Mouse (Mus musculus) right cerebral cortex, postnatal 4 days (tissue): ENCODE results near the gene Kcnma1.

Source experiments
- DNase-seq: peaks from one replicate; pipeline ENCODE4 v3.0.0-alpha.2; 2022

The Kcnma1 gene

DNA sequence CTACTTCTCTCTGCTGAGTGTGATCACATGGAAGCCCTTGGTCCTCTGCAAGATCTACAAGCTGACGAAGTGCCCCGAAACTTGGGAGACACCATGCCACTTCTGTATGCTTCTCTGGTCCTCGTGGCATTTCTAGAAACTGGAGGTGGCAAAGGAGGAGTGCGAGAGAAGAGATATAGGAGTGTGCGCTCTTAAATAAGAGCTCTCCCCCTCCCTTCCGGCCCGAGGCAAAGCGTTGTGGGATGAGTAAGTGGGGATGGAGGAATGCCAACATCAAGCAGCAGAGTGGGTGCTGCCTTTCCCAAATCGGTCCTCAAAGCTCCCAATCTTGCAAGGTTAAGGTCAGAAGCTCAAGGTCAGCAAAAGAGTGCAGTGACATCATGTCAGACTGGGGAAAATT, 426.8 kb downstream of the Kcnma1 start:
- DNase-seq: no peak

DNA sequence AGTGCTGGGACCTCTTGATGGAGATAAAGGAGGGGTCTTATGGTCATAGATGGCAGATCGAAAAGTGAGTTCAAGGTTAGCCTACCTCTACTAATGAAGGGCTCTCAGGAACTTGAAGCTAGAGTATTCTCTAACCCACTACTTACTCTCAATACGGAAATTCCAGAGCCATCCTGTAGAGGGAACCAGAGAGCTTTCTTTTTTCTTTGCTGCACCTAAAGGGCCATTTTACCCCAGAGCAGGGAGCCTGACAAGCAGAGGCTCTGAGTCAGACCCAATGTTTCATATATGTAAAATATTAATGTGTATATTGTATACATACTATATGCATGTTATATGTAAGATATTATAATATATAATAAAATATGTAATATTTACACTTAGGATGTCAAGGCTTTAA, 431.1 kb downstream of the Kcnma1 start:
- peak; percentile 52 for DNase-seq

DNA sequence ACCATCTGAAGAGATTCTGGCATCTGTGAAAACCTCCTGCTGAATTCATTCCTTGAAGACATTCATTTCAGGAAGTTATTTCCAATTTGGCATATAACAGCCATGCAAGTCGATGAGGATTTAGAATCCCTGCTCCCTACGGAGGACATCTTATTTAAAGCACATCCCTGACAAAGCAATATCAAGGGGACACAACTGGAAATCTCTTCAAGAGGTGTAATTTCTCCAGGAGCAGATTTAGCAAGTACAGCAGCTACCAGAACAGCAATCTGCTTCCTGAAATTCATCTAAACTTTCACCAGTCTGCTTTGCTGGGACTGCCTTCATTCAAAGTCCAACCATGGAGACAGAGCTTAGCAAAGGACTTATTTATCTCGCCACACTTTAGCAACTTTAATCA, 433.0 kb downstream of the Kcnma1 start:
- DNase-seq: no peak

DNA sequence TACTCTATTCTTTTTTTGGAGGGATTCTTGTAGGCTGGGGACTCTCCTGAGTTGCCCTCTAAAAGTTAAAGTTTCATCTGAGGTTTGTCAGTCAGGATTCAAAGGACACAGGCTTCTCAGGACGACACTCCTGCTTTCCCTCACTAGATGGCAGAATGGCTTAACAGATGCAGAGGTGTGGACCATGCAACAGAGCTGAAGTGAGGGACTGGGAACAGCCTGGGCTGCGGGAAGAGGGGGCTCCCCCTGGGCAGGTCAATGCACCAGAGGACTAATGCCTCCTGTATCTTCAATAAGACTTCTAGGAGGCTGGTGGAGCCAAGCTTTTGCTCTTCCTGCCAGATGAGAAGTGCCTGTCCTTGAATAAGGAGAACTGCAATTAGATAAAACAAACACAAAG, 438.3 kb downstream of the Kcnma1 start:
- DNase-seq: peak; percentile 11

DNA sequence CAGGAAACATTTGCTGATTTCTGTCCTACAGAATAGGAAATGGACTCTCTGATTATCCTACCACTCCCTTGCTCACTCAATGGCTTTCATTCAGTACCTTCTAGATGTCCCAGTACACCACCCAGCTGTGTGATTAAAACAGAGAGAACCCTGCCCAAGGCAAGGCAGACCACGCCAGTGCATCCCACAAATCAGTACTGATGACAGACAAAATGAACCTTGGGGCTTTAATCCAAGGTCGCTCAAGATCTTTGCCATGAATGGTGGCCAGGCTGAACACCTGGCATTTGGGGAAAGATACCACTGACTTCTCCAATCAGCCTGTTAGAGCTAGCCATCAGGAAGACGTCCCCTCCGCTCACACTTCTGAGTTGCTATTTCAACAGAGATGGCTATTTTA, 440.2 kb downstream of the Kcnma1 start:
- no peak for DNase-seq

DNA sequence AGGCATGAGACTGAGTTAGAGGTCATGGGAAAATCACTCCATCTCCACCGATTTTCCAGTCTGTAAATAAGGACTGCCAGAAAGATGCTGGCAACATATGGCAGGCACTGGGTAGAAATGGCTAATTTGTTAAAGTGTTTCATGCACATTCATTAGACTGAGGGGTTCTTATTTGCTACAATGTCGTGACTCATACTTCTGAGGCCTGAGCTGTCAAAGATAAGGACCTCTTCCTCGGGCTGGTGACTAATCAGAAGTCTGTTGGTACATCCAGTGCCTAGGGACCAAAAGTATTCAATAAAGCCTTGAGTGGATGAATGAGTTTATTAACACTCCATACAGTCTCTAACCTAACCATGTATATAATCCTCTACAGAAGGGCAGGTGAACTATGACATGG, 440.9 kb downstream of the Kcnma1 start:
- no peak for DNase-seq

DNA sequence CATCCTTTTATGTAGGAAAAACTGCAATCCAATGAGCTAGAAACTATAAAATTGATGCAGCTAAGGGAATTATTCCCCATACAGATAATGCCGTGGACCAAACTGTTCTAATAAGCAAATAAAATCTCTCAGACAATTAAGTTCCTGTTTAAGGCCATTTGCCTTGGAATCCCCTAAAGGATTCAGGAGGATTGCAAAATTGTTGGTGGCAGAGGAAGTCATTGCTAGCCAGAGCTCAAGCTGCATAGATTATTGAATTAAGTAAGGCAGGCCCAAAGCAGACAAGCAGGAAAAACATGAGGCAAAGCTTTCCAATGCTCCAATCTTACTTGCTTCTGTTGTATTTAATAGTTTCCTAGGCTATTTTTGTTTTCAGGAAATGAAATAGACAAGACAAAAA, 441.5 kb downstream of the Kcnma1 start:
- DNase-seq: no peak

DNA sequence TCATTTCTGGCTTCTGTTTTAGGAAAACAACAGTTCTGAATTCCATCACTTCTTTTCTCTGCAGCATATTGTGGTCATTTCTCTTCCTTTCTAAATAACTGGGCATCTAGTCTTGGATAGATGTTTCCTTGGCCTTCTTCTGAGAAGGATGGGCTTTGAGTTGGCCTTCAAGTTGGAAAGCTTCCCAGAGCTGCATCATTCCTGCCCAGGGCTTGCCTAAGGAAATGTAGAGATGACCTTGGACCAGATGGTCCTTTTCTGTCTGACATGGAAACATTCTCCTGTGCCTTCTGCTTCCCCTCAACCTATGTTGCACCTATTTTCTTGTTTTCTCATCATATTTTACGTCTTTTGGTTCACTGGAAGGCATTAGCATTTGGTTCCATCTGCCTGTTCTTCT, 444.0 kb downstream of the Kcnma1 start:
- no peak for DNase-seq

DNA sequence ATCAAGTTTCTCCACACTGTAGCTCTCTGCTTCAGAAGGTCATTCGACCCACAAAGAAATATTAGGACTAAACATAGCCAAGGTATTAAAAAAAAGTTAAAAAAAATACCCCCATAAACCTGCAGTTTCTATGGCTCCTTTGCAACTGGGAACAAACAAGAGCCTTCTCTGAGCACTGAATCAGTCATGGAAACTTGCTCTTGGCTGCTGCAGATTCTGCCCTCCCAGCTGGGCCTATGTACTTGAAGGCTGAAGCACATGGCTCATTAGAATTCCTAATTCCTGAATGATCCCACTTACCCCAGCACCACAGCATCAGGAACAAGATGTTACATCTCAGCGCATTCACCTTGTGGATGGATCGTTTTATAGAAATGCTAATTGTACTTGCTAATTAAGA, 448.4 kb downstream of the Kcnma1 start:
- no peak for DNase-seq

DNA sequence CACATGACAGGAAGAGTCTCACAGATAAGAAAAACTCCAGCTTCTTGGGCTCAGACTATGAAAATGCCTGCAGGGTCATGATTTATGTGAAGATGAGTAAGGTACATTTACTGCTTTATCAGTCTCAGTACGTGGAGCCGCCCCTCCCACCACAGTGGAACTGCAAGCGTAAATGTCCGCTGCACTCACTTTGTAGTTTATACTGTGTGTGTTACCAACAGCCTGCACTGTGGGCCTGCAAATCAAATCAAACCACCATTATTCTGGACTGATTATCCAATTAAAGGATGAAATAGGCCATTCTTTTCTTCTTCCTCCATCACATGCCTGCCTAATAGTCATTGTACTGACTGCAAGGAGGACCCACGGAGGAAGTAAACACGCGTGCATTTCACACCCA, 449.8 kb downstream of the Kcnma1 start:
- DNase-seq: no peak

DNA sequence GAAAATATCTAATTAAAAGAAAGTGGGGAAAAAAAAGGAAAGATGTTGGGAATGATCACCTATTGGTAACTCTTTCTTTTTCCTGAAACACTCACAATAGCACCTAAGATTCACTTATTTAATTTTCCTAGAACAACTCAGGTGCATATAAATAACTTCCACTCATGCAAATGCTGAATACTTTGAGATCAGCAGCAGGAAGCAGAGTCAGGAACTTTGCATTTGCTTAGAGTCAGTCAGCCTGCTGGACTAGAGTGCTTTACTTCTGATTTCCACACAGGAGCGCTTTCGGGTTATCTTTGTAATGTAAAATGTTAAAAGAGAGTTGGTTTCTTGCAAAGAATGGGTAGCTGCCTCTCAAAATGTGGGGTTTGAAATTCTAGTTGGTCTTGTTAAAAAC, 451.1 kb downstream of the Kcnma1 start:
- no peak for DNase-seq

DNA sequence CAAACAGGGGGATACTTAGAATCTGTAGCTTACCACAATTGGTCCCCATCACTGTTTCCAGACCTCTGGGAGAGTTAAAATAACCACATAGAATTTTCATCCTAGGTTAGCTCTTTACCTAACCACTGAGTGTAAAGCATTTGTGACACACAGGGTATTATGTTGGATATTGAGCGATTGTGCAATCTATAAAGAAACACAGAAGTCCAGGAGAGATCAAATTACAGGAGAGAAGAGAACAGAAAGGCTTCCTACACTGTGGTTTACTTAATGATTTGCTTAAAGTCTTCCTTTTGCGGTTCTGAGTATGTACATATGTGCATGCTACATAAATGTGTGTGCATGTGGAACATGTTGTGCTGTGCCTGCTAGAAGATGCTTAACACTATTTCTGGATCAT, 458.6 kb downstream of the Kcnma1 start:
- no peak for DNase-seq

DNA sequence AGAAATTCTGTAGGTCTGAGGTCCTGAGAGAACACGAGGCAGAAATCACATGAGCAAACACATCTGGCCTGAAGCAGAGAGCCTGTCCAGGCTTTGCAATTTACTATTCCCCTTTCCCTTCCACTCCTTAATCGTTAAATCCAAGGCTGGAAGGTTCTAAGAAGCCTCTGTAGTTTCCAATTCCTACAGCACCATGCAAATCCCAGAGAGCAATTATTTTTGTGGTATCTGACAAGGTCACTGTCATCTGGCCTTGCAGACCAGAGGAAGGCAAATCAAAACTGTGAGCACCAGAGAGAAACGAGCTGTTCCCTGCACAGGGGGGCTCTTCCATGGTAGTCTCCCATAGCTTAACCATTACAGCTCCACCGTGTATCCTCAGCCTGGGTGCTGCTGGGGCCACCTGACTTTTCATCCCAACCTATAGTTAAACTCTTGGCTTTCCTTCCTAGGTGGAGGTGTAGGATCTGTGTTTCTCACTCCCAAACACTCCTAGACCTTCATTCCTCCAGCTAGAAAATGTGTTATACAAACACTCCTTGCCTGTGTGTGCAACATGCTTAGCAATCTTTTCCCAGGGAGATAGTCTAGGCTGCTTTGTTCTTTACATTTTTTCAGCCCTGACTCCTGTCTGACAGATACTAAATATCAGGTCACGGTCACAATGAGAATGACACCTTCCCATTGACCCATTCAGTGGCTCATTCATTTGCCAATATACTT, 461.9 kb downstream of the Kcnma1 start:
- DNase-seq: no peak

DNA sequence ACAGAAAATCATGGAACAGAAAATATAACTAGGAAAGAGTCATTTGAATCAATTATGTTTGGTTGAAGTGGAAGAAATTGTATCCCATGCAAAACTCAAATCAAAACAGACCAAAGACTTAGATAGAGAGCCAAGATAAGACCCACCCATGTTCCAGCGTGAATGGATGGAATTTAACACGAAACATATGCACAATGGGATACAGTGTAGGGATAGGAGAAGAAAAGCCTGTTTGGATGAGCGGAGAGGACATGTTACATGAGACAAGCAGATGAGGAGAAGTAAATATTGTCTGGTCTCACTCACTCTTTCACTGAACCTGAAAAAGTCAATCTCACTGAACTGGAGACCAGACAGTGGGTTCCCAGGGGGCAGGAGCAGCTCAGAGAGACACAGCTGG, 463.8 kb downstream of the Kcnma1 start:
- no peak for DNase-seq

DNA sequence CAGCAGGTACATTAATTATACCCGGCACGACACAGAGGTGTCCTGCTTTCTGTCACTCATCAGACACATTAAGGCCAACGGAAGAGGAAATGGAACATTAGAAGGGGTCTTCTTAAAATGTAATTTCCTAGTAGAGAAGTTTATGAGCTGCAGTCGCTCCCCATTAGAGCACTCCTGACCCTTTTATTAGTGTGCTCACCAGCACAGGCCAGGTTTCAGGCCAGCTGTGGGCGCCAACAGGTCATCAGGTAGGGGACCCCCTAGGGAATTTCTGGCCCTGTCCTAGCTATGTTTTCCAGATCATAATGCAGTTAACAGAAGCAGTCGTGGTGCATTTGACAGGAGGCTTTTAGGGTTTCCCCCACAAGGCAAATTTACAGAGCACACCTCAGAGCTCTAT, 472.2 kb downstream of the Kcnma1 start:
- DNase-seq: no peak

DNA sequence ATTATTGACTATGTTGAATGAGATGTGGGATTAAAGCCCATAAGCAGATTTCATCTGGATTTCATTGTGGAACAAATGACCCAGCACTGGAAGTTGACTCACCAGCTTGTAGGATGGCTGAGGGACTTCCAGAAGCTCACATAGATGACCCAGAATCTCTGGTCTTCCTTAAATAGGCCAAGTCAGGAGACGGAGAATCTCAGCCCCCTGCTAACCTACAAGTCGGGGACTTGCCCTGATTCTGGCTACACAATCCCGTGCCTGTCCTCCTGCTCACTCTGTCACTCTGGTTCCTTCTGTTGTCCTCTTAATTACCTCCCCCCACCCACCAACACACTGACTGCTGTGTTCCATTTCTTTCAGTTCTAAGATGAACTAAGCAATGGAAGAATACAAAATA, 474.7 kb downstream of the Kcnma1 start:
- no peak for DNase-seq

DNA sequence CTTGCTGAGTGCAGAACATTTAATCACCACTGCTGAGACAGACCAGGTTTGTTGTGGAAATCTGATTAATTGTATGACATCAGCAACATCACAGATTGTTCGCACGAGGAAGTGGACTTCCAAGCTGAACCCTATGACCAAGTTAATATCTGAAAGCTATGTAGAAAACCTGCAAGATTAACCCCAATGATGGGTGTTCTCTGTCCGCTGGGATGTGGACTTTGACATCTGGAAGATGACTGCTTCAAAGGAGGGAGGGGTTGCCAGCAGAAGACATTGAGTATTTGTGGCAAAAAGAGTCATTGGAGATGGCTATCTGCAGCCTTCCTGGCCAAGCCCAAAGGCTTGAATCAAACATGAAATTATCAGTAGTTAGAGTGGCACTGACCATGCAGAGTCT, 480.9 kb downstream of the Kcnma1 start:
- DNase-seq: no peak

DNA sequence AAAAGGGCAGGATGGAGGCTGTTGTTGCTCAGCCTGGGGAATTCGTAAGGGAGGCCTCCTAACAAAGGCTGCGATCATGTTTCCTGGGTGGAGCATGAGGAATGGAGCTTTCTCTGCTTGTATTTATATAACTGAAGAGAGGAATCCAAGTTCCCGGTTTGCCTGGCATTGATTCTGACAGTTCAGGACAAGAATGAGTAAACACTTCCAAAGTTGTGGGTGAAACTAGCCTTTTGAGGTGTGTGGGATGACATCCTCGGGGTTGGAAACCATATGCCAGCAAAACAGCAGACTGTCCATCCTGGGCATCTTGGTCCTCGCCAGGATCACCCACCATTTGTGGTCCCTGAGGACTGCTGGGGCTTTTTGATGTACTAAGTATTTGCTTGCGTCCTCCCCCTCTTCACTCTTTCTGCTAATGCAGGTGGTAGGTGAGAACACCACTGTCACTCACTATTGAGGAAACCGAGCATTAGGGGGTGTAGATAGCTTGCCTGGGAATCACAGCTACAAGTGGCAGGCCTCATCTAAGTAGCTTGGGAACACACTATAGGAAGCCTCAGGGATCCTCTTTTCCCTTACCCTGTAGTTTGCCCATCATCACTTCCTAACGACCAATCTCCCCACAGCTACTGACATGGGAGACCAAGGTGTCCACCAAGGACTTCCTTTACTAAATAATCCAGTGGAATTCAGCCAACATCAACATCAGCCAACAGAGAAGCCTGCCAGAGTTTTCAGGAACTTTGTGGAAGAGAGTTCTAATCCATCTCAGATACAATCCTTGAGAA, 482.4 kb downstream of the Kcnma1 start:
- no peak for DNase-seq

DNA sequence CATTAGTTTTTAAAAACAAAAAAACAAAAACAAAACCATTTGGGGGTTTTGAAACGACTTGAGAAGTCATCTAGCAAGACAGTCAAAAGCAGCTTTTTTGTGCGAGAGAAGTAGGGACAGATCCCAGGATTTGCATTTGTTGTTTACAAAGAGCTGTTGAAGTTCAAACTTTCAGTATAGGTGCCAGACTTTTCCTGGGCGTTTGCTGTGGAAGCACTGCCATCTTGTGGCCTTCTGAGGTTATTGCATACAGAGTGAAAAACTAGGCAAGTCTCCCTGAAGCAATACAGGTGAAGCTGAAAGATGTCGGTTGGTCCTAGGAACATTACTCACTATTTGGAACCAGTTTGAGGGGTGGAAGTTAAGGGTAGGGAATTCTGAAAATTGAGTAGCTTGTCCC, 484.6 kb downstream of the Kcnma1 start:
- DNase-seq: peak; percentile 26

DNA sequence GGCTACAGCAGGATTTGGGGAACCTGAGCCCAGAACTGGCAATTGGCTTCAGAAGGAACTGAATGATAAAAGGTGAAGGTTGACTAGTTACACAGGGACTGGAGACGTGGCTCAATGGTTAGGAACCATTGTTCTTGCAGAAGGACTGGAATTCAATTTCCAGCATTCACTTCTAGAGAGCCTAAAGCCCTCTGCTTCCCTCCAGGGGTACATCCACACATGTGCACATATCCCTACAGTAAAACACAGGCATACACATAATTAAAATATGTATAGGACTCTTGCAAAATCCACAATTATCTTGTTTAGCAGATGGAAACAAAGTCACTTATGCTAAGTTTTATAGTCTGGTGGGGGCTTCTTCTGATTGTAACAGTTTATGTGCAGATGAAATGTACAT, 485.1 kb downstream of the Kcnma1 start:
- DNase-seq: no peak

DNA sequence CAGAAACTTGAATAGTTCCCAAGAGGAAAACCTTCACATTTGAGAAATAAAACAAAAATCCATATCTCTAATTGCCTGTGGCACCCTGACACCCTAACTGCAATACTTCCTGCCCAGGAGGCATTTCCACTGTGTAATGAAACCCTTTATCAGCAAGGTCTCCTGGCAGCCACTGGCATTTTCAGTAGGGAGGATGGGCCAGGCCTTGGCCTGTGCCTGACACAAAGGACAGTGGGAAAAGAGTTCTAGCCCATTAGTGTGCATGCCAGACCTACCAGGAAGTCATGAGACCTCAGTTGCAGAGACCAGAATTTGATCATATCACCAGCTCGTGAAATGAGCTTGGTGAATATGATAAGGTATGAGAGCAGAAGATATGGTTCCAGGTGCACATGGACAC, 488.4 kb downstream of the Kcnma1 start:
- DNase-seq: no peak

DNA sequence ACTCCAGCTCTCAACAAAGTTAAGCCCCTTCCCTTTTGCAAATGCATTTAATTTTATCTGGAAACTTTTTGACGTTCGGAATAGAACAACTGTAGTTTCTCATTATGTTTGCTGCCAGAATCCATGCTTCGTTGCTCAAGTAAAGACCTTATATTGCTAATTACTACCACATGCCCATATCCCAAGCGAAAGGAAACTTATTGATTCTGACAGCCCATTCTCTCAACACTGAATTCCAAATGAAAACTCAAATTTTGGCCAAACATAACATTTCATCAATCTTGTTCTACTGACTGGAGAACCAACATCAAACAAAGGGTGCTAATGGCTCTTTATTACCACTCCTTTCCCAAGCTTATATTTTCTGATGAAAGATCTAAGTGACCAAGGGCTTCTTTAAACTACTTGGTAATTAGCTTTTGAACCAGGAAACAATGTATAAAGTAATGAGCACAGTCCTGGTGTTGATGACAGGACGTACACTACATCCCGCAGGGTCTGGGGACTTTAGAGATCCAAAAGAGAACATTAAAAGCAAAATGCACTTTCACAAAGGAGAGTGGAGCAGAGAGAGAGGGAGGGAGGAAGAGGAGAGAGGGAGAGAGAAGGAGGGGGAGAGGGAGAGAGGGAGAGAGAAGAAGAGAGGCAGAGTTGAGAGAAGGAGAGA, 490.3 kb downstream of the Kcnma1 start:
- DNase-seq: no peak

DNA sequence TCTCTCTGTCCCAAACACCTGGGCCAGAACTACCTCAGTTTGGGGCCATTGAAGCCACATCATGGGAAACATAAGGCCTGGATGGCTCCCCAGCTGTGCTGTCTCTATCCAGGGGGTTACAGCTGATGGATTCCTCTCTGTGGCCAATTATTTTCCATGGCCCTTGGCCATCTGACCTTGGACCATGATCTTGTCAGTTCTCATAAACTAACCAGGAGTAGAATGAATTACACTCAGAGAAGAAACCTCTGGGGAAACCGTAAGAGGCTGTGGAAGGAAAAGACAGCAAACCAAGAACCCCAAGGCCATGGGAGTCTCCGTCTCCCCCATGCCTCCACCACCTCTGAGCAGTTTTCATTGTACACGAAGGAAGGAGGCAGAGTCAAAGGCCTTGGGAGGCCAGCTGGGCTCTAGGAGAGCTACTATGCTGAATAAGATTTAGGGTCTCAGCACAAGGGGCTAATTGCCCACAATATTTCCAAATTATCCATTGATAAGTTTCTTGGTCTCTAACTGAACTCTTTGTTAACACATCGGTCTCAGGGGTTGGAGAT, 491.6 kb downstream of the Kcnma1 start:
- DNase-seq: no peak
